Mouse (Mus musculus) CH12.LX (cell line): ENCODE measurements around the gene Slc5a11.

ENCODE experiments used
- EP300 ChIP-seq: IDR thresholded peaks from 2 replicates; pipeline ENCODE4 v1.6.1; 2011; ENCODE audit warnings: low read length, improper control_type of control experiment
- GABPA ChIP-seq: IDR thresholded peaks from 2 replicates; pipeline ENCODE4 v1.6.1; 2012; ENCODE audit warnings: low read depth, low read length, improper control_type of control experiment, inconsistent platforms; ENCODE audit not compliant: insufficient replicate concordance
- POLR2A ChIP-seq: IDR thresholded peaks from 2 replicates; pipeline ENCODE4 v1.6.1; 2011; ENCODE audit warnings: low read depth, mild to moderate bottlenecking, improper control_type of control experiment, low read length
- RCOR1 ChIP-seq: conservative IDR thresholded peaks from 2 replicates; pipeline ENCODE4 v1.6.1; 2012; ENCODE audit warnings: low read depth, mild to moderate bottlenecking, inconsistent platforms, low read length, improper control_type of control experiment
- SMC3 ChIP-seq: IDR thresholded peaks from 2 replicates; pipeline ENCODE4 v1.6.1; 2011; ENCODE audit warnings: low read depth, low read length, improper control_type of control experiment
- UBTF ChIP-seq: IDR thresholded peaks from 2 replicates; pipeline ENCODE4 v1.6.1; 2012; ENCODE audit warnings: low read depth, mild to moderate bottlenecking, inconsistent platforms, low read length, improper control_type of control experiment, moderate library complexity
- ZC3H11A ChIP-seq: IDR thresholded peaks from 2 replicates; pipeline ENCODE4 v1.6.1; 2012; ENCODE audit warnings: low read depth, mild to moderate bottlenecking, inconsistent platforms, low read length, improper control_type of control experiment
- ZKSCAN1 ChIP-seq: IDR thresholded peaks from 2 replicates; pipeline ENCODE4 v1.6.1; 2012; ENCODE audit warnings: low read depth, inconsistent platforms, low read length, improper control_type of control experiment, borderline replicate concordance

GRCm38 (mm10) chr7:123242241-123242640 is 27.7 kb downstream of the Slc5a11 start:
- no peak for TF ChIP-seq ZKSCAN1
- no peak for TF ChIP-seq EP300
- TF ChIP-seq GABPA = no peak
- no peak for TF ChIP-seq UBTF
- TF ChIP-seq RCOR1 = no peak
- TF ChIP-seq ZC3H11A = no peak
- TF ChIP-seq SMC3 = no peak
- TF ChIP-seq POLR2A = no peak
